Mouse (Mus musculus) B cell, adult 2 months (primary cell): ENCODE results near the gene Dtd1.

Experiments used
- DNase-seq, 2 experiments: peaks; one replicate each; pipeline ENCODE4 v3.0.0; 2022

The Dtd1 gene

DNA sequence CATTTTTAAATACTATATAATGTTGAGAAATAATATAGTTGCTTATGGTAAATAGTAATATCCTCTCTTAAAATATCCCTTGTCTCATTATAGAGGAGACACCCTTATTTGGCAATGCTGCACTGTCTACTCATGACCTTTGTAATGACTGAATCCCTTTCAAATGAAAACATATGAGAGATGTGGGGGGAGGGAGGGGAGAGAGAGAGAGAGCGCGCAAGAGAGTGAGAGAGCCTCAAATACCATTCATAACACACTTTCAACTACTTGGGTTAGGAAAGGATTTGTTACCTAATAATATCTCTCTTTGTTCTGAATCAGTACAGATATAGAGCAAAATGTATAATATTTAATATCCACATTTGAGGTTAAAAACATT lies 169.4 kb downstream of the Dtd1 start:
- no peak for DNase-seq

- DNase-seq: no peak
Measured at GRCm38 (mm10) chr2:144769556-144769955, 169.9 kb downstream of the Dtd1 start.

DNA sequence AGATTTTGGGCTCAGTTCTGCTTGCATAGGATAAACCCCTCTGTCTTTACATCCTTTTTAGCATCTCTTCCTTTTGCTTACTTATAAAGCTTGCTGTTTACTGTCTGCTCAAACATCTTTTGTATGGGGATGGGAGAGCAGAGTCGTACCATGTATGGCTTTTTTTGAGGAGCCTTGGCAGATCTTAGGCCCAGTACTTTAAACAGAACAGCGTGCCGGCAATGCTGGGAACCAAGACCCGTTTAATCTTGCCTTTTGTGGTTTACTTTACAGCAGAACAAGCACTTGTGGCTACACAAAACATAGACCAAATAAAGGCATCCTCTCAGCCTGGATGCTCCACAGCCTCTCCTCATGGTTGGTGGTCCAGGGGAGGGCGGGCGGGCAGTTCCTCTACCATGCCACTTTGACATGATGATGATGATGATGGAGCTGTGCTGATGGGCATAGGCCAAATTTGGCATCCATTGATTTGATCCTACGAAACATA lies 170.8 kb downstream of the Dtd1 start:
- no peak for DNase-seq

GRCm38 (mm10) chr2:144771841-144772240 lies 172.1 kb downstream of the Dtd1 start:
- DNase-seq: no peak

DNA sequence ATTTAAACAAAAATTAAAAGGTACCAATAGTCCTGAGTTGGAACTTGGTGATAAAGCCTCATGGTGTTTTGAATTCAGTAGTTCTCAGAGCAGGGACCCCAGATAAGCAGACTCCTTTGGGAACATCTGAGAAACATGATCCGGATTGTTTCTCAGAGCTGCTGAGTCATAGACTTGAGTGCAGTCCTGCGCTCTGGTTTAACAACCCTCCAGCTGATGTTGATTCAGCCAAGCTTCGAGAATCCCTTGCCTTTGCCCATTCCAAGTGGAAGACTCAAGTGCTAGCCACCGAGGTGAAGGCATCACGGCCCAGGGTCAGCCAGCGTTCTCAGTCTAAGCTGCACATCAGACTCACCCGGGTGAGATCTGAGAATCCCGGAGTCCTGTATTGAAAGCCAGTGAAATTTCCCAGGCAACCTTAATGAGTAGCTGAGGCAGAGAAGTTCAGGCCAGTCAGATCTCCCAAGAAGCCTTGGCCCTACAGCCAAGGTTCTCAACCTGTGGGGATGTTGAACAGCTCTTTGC lies 175.0 kb downstream of the Dtd1 start:
- no peak for DNase-seq

GRCm38 (mm10) chr2:144775626-144776025 lies 175.9 kb downstream of the Dtd1 start:
- DNase-seq: no peak

- DNase-seq: no peak
Measured at GRCm38 (mm10) chr2:144779263-144779662, 179.6 kb downstream of the Dtd1 start.

DNA sequence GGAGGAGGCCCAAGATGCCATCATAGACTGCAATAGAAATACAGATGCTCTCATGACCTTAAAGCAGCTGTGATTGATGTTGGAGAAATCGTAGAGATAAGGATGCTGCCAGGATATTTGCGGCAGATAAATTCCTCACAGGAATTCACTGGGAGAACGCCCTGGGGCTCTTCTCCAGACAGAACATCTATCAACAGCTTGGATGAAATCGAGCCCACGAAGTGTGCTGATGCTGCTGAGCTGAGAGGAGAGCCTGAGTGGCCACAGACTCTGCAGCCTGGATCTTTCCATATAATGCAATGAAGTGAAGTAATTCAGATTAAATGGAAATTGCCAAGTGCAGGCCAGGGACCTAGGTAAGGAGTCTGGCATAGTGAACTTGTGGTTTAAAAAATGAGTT lies 181.0 kb downstream of the Dtd1 start:
- DNase-seq: no peak

DNA sequence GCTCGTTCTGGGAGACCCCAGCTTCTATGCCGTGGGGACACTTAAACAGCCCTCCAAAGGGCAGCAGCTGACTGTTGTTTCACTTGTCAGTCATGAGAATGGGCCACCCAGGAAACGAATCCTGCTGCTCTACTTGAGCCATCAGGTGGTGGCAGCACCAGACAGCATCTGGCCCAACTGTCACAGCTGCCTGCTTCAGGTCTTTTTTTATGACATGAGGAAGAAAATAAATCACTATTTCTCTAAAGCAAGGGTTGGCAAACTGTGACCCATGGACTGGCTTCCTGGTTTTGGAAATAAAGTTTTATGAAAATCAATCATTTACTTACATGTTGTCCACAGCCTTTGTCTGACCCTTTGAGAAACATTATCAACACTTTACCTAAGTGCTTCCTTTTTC lies 182.2 kb downstream of the Dtd1 start:
- no peak for DNase-seq

DNA sequence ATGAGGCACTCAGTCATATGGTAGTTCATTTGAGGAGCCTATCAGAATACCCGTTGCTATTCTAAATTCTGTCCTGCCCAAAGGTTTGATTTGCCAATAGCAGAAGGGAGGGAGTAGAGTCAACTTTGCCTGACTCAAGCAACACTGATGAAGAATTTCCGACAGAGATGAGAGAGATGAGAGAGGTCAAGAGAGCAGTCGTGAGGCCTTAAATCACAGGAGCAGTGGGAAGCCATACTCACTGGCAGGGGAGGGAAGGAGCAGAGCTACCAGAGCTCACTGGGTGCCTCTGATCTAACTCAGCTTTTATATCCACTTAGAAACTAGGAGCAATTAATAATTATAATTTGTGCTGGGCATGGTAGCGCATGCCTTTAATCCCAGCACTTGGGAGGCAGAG lies 182.8 kb downstream of the Dtd1 start:
- DNase-seq: no peak

GRCm38 (mm10) chr2:144783190-144783589 lies 183.5 kb downstream of the Dtd1 start:
- DNase-seq: no peak

DNA sequence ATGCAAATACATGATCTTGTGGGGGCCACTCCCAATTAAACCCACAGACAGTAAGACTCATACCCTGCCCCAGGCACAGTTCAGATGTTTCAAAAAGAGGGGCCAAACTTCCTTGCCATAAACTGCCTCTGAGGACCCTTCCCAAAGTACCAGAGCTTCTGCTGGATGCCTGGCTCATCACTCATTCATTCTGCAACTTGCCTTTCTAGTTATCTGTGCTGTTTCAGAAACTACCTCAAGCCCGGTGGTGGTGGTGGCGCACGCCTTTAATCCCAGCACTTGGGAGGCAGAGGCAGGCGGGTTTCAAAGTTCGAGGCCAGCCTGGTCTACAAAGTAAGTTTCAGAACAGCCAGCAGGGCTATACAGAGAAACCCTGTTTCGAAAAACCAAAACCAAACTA lies 184.1 kb downstream of the Dtd1 start:
- no peak for DNase-seq

GRCm38 (mm10) chr2:144791671-144792294 lies 192.1 kb downstream of the Dtd1 start:
- no peak for DNase-seq

DNA sequence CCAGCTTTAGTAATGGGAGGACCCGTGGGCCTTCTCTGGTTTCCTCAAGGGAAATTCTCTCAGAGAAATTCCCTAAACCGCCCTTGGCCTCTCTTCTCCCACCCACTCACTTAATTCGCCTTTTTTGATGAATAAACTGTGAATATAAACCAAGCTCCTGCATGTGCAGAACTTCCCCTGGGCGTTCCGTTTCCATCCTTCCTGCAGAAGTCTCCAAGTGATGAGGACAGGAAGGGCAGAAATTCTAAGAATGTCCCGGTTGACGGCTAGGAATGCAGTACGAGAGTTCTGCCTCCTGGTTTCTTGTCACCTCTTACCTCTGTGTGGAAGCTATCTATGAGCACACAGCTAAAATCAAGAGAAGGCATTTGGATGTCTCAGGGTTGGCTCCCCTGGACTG lies 197.8 kb downstream of the Dtd1 start:
- DNase-seq: no peak

- no peak for DNase-seq
Measured at GRCm38 (mm10) chr2:144807766-144808754, 208.4 kb downstream of the Dtd1 start.
